Mouse (Mus musculus) mouse trophoblast stem cell (cell line): ENCODE data around the gene Spint3.

ENCODE experiments used
- in situ Hi-C, 2 experiments: fragments of 300-500 bp; cut with MseI, MboI; formaldehyde crosslinking; loops; 2 replicates in 1 of 2; 3 replicates in 1 of 2; pipeline ENCODE4 v1.15.1; 2025

Spint3 gene

DNA sequence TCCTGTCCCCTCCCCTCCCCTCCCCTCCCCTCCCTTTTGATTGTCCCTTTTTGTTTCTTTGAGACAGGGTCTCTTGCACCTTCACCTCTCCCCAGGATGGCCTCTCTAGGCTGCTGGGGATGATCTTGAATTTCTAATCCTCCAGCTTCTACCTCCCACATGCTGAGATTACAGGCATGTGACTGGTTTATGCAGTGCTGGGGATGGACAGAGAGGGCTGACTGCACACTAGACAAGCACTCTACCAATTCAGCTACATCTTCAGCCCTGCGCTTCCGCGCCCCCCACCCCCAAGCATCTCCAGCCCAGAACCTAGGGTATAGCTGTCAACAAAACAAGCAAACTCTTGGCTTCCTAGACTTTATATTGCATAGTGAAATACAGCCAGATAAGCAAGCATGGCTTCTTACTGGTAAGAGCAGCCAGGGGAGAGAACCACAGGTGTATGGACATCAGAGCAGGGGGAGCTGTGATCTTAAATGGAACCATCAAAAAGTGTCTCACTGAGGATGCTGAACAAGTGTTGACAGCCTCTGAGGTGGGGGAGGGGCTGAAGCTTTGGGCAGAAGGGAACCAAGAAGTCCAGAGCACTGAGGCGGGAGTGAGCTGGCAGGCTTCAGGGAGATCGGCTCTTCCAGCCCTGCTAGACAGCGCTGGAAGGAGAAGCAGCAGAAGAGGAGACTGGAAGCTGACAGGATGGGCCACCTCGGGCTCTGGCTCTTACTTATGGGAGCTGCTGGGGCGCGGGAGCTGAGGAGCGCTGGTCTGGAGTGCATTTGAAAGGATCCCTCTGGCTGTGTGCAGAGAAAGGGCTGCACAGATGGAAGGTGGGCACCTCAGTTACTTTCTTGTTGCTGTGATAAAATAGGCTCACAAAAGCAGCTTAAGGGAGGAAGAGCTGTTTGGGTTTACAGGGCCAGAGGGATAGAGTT lies 23.0 kb downstream of the Spint3 start:
- in situ Hi-C loops = no loop called here

DNA sequence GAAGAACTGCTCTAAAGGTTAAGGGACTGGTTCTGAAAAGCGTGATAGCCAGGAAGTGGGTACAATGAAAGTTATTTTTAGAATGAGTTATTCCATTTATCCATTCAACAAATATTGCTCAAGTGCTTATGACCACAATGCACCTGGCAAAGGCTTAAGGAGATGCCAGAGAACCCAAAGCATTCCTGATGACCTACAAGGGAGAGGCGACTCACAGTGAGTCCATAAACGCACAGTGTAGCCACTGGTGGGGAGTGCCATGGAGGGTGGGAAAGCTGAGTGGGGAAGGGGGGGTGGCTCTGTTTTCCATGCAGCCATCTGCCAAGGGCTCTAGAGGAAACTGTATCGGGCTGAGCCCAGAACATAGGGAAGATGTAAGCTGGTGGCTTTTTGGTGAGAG lies 23.9 kb downstream of the Spint3 start:
- in situ Hi-C loops = no loop called here

DNA sequence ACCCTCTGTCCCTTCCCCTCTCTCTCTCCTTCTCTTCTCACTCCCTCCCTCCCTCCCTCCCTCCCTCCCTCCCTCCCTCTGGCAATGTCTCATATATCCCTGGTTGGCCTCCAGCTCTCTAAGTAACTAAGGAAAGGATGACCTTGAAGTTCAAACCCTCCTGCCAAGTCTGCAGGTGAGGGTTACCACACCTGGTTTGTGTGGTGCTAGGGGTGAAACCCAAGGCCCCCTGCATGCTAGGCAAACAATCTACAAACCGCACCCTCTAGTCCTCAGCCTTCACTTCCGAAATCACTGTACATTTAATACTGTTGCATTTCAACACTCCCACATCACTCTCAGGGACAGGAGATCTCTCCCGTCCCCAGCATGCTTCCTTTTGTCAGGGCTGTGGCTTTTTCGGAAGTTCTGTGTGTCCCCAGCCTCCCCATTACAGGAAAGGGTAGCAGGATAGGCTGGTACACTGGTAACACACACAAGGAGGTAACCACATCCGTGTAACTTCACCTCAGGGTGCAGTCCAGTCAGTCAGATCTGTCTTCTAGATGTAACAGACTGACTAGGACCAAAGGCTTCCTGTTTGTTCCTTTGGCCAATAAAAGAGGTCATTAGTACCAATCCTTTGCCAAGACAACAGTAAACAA lies 28.7 kb downstream of the Spint3 start:
- in situ Hi-C loops = no loop called here

DNA sequence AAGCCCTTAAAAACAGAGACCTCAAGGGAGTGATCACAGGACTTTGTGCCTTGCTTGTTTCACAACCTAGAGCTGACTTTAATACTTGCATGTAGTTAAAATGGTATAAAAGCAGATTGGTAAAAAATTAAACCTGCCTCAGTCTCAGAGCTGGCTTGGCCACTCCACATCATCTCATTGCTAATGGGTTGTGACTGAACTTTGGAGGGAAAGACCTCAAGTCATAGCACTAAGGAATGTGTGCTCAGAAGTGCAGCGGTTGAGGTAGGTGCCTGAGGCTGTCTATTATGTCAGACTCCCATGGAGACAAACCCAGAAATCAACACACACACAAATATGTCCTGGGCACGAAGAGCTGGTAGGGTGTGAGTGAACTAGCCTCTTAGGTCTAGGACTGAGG lies 29.5 kb downstream of the Spint3 start:
- in situ Hi-C loops = no loop called here

DNA sequence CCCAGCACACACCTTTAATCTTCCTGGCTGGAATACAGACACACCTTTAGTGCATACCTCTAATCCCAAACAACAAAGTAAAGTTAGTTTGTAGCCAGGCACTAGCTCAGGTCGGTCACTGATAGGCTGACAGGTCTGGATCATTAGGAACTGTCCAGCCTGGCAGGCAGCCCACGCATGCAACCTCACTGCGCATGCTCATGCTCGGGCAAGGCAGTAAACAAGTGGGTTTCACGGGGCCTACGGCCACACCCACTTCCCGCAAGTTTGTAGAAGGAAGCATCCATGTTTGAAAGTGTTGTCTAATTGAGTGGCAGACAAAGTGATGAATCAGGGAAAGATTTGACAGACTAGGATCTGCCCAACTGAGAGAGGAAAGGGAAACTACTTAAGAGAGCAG lies 30.7 kb downstream of the Spint3 start:
- in situ Hi-C loops = no loop called here

DNA sequence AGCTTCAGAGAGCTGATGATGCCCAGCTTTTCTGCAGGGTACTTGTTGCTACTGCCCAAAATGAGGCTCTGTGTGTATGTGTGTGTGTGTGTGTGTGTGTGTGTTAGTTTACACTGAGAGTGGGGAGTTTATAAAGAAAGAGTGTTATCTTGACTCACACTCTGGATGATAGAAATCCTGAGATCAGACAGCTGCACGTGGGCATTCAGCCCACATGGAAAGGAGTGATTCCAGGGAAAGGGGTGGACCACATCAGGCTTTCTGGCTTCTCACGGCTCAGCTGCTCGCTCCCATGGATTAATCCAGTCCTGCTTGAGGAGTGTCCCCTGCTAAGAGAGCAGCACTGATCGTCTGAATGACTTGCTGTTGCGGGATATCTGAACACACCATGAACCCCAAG lies 31.1 kb downstream of the Spint3 start:
- in situ Hi-C loops = no loop called here

DNA sequence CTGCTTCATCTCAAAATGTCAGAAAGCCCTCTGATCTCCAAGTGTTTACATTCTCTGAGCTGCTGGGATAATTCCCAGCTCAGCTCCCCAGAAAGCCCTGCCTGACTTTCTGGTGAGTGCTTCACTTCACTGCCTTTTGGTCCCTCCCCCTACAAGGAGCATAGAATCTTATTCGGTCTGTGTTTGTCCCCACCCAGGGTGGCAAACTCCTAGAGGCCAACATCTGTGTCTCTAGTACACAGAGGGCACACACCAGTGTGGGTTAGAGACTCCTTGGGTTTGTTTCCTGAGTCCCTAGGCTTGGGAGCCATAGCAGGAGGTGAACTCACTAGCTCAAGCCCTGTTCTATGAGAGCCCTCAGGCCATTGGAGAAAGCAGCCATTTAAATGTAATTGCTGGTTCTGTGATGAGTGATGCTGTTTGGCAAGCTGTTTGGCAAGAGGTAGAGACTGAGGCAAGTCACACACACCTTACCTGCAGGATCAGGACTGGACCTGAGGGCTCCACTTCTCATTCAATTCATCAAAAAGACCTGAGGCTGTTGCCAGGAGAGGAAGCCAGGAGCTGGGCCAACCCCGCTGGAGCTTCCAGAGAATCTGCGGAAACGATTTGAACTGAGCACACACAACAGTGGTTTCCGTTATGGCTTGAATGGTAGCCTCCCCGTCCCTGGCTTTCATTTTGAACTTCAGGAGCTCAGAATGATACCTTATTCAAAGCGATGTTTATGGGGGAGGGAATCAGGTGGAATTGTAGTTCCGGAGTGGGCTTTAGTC lies 32.4 kb downstream of the Spint3 start:
- in situ Hi-C loops = no loop called here

DNA sequence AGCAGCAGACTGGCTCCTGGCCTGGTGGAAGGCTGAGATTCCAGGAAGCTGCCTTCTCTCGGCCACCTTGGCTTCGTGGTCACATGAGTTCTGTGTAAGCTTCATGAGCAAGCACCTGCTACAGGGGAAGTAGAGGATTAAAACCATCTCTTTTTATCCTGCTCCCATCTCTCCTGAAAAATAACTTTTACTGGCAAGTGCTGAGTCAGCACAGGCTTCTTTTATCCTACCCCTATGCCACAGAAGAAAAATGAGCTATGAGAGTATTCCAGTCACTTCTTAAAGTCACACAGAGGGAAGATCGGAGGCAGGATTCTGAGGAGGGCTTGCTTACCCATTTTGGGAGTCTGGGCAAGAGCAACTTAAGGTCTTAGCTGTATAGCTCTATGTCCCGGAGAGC lies 36.3 kb downstream of the Spint3 start:
- in situ Hi-C loops = no loop called here

DNA sequence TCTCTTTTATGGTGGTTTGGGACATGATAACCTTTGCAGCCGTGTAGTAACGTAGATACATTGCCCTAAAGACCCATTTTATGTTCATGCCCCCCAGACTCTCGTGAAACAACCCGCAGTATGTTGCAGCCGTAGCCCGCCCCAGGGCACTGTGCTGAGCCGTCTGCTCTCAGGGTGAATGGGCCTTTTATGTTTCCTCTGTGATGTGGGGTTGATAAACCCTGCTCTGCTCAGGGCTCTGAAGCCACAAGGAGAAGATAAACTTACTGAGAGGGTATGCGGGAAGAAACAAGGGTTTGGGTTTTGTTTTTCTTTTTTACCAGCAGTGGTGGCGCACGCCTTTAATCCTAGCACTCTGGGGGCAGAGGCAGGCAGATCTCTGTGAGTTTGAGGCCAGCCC lies 38.9 kb downstream of the Spint3 start:
- in situ Hi-C loops = no loop called here

DNA sequence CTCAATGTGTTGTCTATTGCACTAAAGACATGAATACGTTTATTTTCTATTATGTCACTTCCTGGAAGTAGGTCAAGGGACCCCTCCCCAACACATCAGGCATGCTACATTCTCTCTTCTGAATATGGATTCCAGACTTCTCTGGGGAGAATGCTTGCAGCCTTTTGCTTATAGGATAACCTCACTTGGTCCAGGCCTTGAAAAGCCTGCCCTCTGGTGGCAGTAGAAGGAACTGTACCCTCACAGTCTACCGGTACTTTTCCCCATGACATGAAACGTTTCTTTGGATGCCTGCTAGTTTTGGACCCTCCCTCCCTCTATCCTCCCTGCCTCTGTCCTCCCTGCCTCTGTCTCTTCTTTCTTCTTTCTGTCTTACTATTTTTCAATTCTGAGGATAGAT lies 42.1 kb downstream of the Spint3 start:
- in situ Hi-C loops = no loop called here

DNA sequence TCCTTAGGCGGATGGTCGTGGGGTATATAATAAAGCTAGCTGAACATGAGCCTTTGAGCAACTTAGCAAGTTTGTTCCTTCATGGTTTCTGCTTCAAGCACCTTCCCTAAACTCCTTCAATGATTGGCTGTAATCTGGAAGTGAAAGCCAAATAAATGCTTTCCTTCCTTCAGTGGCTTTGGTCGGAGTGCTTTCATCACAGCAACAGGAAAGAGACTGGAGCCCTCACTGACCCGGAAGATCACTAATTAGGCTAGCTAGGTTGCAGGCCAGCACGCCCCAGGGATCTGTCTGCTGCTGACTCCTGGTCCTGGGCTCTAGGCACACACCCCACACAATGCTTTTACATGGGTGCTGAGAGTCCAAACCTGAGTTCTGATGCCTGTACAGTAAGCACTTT lies 44.7 kb downstream of the Spint3 start:
- in situ Hi-C loops = no loop called here

DNA sequence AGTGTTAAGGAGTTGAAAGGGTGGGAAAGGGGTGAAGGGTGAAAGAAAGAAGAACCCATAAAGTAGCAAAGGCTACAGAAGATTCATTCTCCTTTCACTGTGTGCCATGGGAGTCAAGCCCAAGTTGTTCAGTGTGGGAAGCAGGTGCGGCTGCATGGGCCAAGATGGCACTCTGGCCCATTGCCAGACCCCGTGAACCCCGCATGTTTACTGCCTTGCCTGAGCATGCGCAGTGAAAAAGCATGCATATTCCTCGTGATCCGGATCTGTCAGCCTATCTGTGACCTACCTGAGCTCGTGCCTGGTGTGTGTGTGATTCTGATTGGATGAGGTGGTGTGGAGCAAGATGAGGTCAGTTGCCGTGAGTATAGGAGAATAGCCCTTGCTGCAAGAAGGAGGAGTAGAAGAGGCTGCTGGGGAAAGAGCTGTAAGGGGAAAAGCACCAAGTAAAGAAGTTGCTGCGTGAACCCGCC lies 49.9 kb downstream of the Spint3 start:
- in situ Hi-C loops = no loop called here

DNA sequence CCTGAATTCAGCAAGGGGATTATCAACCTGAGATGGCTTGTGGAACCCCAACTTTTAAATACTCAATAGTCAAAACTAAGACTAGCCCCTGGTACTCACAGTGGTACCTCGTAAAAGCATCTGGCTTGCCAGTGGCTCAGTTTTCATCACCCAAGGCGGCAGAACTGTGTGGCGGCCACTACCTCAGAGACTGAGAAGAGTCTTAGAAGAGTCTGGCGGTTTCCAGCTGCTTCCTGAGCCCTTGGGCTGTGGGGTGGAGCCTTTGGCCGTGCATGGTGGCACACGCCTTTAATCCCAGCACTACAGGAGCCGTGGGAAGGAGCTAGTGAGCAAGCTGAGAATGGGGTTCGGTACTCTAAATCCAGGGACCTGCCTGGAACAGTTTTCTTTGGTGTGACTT lies 51.0 kb downstream of the Spint3 start:
- in situ Hi-C loops = no loop called here

DNA sequence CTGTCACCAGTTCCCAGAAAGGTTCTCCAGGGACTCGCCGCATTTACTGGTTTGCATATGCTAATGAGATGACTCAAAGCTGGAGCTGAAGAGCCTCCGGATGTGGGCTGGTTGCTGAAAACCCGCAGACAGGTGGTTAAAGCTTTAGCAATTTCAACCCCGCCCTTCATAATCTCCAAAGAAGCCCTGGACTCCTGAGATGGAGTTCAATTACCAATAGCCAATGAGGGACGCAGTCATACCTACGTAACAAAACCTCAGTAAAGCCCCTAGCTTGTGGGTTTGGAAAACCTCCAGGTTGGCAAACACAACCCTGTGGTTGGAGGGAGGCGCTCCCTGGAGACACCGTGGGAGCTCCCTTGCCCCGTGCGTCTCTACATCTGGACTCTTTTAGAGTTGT lies 51.4 kb downstream of the Spint3 start:
- in situ Hi-C loops = no loop called here

DNA sequence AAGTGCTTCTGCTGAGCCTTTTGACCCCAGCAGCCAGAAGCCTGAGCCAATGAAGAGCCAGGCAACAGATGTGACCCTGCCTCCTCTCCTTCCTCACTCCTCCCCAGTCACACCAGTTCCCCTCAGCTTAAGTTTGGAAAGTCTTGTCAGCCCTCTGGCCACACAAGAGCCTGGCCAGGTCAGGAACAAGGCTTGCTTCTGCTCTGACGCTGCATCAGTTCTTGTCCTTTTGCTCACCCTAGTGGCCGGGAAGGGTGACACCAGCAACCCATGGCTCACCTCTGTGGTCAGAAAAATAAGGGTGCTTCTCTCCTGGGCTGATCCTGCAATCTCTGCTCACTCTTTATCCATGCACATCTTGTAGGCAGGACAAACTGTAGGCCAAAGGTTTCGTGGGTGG lies 52.5 kb downstream of the Spint3 start:
- in situ Hi-C loops = no loop called here
